Mouse (Mus musculus) ZHBTc4 (cell line): ENCODE measurements around the gene Zfp119b.
"Not testable (repeated sequence)": the region's sequence is repeated elsewhere in the genome, so short reads cannot be mapped to it uniquely, and the experiment has no call there.

Source experiments
- DNase-seq: peaks from one replicate; pipeline ENCODE4 v3.0.0-alpha.2; 2011; ENCODE audit warnings: low read depth, low spot score

The Zfp119b gene

GRCm38 (mm10) chr17:55957726-55958583 lies 8.7 kb upstream of the Zfp119b start:
- no peak for DNase-seq

- DNase-seq: peak; percentile 79
Observed at GRCm38 (mm10) chr17:55957168-55957567, 7.9 kb upstream of the Zfp119b start.

GRCm38 (mm10) chr17:55956591-55956990 lies 7.3 kb upstream of the Zfp119b start:
- no peak for DNase-seq

DNA sequence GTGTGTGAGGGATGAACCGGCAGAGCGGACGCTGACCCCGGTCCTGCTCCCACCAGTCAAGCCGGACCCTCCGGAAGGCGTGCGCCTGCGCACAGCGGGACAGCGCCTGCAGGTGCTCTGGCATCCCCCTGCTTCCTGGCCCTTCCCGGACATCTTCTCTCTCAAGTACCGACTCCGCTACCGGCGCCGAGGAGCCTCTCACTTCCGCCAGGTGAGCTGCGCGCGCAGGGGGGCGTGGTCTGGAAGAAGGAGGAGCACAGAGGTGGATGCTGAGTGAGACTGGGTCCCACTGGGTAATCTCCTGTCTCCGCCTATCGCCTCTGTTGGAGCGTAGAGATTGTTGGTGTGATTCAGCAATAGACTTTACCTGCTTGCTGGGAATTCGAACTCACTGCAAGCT lies 6.8 kb upstream of the Zfp119b start:
- peak; percentile 95 for DNase-seq

- DNase-seq: peak; percentile 52
Observed at GRCm38 (mm10) chr17:55954229-55954628, 4.9 kb upstream of the Zfp119b start.

- DNase-seq: no peak
Observed at GRCm38 (mm10) chr17:55953751-55954150, 4.5 kb upstream of the Zfp119b start.

DNA sequence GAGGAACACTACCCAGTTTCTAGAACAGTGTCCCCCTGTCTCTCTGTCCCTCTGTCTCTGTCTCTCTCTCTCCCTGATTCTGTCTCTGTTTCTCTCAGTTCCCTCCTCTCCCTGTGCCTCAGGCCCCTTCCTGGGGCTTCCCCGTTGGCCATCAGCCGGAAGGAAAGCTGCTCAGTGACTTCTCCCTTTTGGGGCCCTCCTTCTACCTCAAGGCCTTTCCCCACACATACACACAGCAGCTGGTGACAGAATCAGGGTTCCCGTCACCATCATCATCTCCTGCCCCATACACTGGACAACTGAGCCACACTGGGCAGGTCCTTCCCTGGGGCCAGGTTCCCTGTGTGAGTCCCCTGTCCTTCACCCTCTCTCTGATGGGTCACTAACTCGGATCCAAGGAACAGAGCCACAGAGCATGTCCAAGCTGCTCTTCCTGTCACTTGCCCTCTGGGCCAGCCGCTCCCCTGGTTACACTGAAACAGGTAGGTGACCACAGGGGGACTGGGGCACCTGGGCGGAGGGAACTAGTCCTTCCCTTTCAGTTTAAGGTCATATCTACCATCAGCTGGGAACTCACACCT lies 3.2 kb upstream of the Zfp119b start, which contains the start of gene Ebi3:
Gene Ebi3 (plus strand): TSS at position 194 of the 581 bp plus-strand sequence.
- no peak for DNase-seq

DNA sequence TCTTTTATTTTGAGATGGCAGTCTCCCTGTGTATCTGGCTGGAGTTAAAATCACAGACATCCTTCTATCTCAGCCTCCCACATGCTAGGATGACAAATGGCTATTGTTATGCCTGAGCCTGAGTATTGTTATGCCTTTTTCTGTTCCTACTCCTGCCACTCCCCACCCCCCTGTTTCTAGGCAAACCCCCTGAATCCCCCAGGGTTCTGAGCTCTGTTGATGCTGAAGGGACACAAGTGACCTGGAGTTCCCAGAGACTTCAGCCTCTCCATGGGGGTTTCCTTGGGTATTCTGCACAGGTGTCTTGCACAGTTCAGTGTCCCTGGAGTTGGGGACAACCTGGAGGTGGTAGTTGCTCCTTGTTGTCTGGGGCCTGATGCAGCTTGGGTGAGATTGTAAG lies 2.7 kb upstream of the Zfp119b start:
- DNase-seq: peak; percentile 67

DNA sequence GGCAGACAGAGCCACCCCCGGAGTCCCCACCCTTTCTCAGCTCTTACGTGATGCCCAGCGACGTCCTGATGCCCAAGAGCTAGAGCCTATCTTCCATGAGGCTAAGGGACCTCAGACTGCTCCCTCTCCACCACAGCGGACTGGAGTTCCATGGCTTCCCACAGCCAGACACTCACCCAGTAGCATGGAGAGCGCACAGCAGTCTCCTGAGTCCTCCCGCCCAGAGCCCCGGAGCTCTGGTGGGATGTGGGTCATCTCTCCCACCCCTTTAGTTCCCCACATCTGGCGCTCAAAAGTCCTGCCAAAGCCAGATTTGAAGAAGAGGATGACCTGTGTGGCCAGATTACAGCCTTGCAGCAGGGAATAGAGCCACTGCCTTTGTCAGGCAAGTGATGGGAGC lies 1.3 kb upstream of the Zfp119b start:
- DNase-seq: no peak

DNA sequence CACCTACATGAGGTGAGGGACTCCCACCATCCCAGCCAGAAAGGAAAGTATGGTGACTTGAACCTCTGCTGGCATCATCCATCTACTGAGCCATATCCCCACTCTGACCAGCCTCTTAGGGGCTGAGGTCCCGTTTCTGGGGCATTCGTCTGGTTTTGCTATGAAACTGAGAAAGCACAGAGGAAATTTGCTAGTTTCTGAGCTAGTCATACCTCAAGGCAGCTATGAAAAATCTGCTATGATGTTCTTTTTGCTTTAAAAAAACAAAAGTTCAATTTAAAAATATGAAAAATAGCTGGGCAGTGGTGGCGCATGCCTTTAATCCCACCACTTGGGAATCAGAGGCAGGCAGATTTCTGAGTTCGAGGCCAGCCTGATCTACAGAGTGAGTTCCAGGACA lies 653 bp downstream of the Zfp119b start:
- DNase-seq: no peak

DNA sequence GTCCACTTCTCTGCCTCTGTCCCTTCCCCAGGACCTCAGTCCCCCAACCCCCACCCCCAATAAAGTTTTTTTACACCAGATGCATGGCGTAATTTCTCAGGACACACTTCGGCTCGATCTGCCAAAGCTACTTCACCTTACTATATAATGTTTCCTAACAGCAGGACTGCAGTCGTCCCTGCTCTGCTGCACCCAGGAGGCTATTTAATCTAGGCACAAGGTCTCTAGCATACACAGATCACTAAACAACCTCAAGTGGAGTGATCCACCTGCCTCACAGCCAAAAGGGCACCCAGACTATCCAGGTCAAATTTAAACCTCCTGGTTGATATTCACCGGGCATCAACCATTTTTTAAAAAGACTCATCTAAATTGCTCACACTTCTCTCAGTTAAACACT lies 3.6 kb downstream of the Zfp119b start:
- DNase-seq: no peak

DNA sequence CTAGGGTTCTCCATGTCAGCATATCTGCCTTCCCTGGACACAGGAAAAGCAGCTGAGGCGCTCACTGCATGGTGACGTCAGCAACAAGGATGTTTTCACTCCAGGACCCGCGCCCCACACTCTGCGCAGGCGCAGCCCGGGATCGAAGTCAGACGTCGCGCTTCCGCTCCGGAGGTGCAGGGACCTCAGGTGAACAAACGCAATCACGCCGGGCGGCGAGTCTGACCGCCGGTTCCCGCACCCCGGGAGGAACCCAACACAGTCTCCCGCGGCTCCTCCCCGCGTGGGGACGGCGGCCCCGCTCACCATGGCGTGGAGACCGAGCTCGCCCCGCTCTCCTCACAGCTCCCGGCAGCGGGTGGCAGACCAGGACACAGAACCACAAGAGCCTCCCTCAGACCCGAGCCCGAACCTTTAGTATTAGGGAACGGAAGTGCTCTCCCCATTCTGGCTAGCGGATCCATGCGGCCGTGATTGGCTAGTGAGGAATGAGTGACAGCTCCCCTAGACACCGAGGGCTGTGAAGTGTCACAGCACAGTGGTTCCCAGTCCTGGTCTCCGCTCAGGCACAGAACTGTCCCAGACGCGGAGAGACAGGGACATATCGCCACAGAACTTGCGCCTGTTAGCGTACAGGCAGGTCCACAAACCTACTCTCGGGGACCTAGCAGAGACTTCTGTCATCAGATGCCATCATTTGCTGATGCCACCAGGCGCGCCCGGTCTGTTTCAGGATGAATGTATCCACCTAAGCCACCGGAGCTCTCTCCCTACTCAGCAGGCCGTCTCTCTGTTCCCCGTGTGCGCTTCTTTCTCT lies 4.2 kb downstream of the Zfp119b start:
- peak; percentile 92 for DNase-seq

GRCm38 (mm10) chr17:55944387-55944865 lies 4.9 kb downstream of the Zfp119b start:
- not testable (repeated sequence) for DNase-seq

DNA sequence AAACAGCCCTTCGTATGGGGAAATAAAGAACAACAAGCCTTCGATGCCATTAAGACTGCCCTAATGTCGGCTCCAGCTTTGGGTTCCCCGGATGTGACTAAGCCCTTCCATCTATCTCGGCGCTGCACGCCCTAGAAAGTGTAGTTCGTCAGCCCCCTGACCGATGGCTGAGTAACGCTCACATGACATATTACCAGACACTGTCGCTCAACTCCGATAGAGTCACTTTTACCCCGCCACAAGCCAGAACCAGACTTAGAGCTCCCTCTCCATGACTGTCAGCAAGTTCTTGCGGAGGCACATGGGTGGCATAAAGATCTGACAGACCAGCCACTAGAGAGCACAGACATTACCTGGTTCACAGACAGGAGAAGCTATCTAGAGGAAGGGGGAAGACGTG lies 16.1 kb downstream of the Zfp119b start:
- DNase-seq: no peak

- DNase-seq: no peak
Observed at GRCm38 (mm10) chr17:55932635-55933034, 16.7 kb downstream of the Zfp119b start.

- DNase-seq: peak; percentile 89
Observed at GRCm38 (mm10) chr17:55931553-55932502, 17.5 kb downstream of the Zfp119b start.

DNA sequence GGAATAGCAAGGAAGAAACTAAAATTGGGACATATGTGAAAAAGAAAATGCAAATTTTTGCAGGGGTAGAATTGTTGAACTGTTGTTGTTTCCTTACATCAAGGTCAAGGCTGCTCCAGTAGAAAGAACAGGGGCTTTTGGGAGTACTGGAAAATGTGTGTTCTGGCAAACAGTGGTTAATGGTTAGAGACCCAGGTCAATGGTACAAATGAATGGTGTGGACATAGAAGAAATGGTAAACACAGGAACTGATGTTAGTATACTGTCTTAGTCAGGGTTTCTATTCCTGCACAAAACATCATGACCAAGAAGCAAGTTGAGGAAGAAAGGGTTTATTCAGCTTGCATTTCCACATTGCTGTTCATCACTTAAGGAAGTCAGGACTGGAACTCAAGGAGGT lies 42.6 kb downstream of the Zfp119b start:
- no peak for DNase-seq

DNA sequence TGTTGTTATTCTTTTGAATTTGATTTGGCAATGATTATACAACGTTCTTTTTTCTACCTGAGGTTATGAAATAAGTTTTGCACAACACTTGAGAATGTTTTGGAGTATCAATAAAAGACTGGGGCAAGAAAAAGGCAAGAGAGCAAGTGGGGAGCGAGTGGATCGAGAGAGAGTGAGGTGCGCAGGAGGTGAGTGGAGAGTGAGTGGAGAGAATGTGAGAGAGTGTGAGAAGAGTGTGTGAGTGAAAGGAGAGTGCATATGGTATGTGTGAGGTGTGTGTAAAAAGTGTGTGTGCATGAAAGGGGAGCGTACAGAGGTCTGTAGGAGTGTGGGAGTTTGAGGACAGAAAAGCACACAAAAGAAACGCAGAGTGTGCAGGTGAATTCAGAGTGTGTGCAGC lies 45.2 kb downstream of the Zfp119b start:
- no peak for DNase-seq

GRCm38 (mm10) chr17:55903687-55904086 lies 45.6 kb downstream of the Zfp119b start:
- no peak for DNase-seq

- DNase-seq: no peak
Observed at GRCm38 (mm10) chr17:55903087-55903486, 46.2 kb downstream of the Zfp119b start.

DNA sequence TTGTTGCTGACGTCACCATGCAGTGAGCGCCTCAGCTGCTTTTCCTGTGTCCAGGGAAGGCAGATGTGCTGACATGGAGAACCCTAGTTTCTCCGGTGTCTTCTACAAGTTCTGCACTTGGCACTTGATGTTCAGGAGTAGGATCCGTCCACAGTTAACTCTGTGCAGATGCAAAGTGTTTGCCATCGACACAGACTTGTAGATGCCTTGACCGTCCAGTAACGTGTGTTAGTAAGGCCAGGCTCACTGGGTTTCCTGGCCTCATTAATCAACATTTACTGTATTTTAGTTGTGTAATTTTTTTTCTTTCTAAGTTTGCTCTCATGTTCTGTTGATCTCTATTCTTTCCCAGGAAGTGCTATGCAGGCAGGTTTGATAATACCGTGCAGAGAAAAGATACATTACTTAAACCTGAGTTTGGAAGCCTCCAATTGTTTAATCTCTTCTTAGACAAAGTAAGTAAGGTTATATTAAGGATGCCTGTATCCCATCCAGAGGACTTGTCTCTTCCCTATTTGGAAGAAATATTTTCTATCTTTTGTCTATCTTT lies 56.8 kb downstream of the Zfp119b start:
- not testable (repeated sequence) for DNase-seq
